Mouse (Mus musculus) embryonic facial prominence, embryonic 11.5 days (tissue): ENCODE results near the gene Snx29. TPM values are rescaled to one million over a fixed set of nuclear protein-coding genes. Genes with fewer than 3 reads are reported as not detected.

Experiments
- ATAC-seq: fragments of 200-750 bp; cut with Nextera tagmentation; replicated peaks from 2 replicates; pipeline ENCODE4 v1.8.0; 2017; ENCODE audit warnings: low read depth; ENCODE audit not compliant: insufficient number of reproducible peaks, low FRiP score, low TSS enrichment
- DNase-seq: peaks from one replicate; pipeline ENCODE4 v3.0.0-alpha.2; 2015; ENCODE audit warnings: low spot score
- H3K27ac ChIP-seq: fragments of 300-500 bp; sonication (generic); replicated peaks from 2 replicates; pipeline ENCODE4 v1.5.1; 2014; ENCODE audit warnings: mild to moderate bottlenecking, low read depth, low read length, control low read depth
- H3K27me3 ChIP-seq: fragments of 300-500 bp; sonication (generic); 2 replicates; pipeline ENCODE4 v1.6.1; 2014; ENCODE audit warnings: mild to moderate bottlenecking, low read length, moderate library complexity, mixed read lengths; ENCODE audit not compliant: control insufficient read depth, insufficient read depth
- H3K36me3 ChIP-seq: fragments of 300-500 bp; sonication (generic); replicated peaks from 2 replicates; pipeline ENCODE4 v1.6.1; 2014; ENCODE audit warnings: low read depth, mild to moderate bottlenecking, low read length, moderate library complexity, mixed read lengths; ENCODE audit not compliant: control insufficient read depth, insufficient read depth
- H3K4me1 ChIP-seq: fragments of 300-500 bp; sonication (generic); 2 replicates; pipeline ENCODE4 v1.6.1; 2014; ENCODE audit warnings: low read length, mixed read lengths; ENCODE audit not compliant: control insufficient read depth, insufficient read depth
- H3K4me2 ChIP-seq: fragments of 300-500 bp; sonication (generic); 2 replicates; pipeline ENCODE4 v1.6.1; 2014; ENCODE audit warnings: low read depth, mild to moderate bottlenecking, control low read depth, low read length, moderate library complexity
- H3K4me3 ChIP-seq: fragments of 300-500 bp; sonication (generic); 2 replicates; pipeline ENCODE4 v1.5.1; 2014; ENCODE audit warnings: low read depth, low read length, control low read depth
- H3K9ac ChIP-seq: fragments of 300-500 bp; sonication (generic); replicated peaks from 2 replicates; pipeline ENCODE4 v1.6.1; 2014; ENCODE audit warnings: mild to moderate bottlenecking, control low read depth, low read length
- H3K9me3 ChIP-seq: fragments of 300-500 bp; sonication (generic); replicated peaks from 2 replicates; pipeline ENCODE4 v1.6.1; 2016; ENCODE audit warnings: mild to moderate bottlenecking, low read length, inconsistent platforms, mixed read lengths; ENCODE audit not compliant: control insufficient read depth
- WGBS: fragments of 180-500 bp; shearing (Covaris S2); extraction: QIAGEN DNeasy Blood & Tissue Kit; methylation state at CpG from one replicate; pipeline ENCODE4 v1.1.7; 2014; 5-methylcytosine and 5-hydroxymethylcytosine counted together
- polyA plus RNA-seq: library from polyadenylated mRNA; unstranded; fragments of >200 nt; fragmentation: Nextera tagmentation; extraction: Ambion mirVana; gene quantifications from 2 replicates; pipeline ENCODE4 v1.2.1, GENCODE M21; 2014

Gene Snx29
- polyA plus RNA-seq, 1 experiment from 2014 or later = 7.0 TPM

DNA sequence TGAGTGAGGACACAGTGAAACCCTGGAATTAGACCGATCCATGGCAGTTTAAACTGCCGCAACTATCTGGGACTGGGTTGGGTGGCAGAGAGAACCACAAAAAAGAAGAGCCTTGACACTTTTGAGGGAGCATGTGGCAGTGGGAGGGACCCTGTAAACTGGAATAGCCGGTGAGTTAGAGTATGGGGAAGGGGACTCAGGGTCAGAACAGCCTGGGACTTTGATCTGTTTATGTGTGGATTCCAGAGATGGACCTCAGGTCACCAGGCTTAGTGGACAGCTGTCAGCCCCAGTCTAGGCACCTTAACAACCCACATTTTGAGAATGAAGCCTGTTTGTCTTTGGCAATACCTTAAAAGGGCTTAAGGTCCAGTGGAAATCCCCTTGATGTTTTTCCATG is 215.5 kb downstream of the Snx29 start:
- WGBS = 44% methylated on average over 3 of the region's 3 CpGs
- H3K9me3 ChIP-seq = no peaks in the 10 kb centered on the region
- no peak overlapping the region for H3K4me3 ChIP-seq
- H3K4me2 ChIP-seq = no peak overlapping the region
- no peaks in the 10 kb centered on the region for H3K4me1 ChIP-seq
- ATAC-seq (no peak), DNase-seq (peak; percentile 6)
- no peaks in the 10 kb centered on the region for H3K27me3 ChIP-seq
- H3K9ac ChIP-seq = no peak overlapping the region
- H3K27ac ChIP-seq = no peak overlapping the region
- no peaks in the 10 kb centered on the region for H3K36me3 ChIP-seq

DNA sequence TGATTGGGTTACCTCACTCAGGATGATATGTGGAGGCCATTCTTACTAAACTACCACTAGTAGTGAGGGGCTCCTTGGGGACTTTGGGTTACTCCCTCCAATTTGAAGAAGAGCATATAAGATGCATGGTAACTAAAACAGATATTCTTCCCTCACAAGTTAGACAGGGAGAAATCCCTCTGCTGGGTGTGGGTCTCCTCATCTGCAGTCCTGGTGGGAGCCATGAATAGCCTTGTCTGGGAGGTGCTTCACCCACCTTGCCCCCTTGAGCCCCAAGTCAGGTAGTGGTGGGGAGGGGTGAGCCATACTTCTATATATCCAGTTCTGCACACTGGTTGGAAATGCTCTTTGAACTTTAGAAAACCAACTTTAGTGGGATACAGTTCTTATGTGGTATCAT is 218.3 kb downstream of the Snx29 start:
- DNase-seq = no peak
- no peaks in the 10 kb centered on the region for H3K4me1 ChIP-seq
- no peak overlapping the region for H3K4me3 ChIP-seq
- H3K4me2 ChIP-seq = no peak overlapping the region
- H3K9me3 ChIP-seq = no peaks in the 10 kb centered on the region
- H3K27me3 ChIP-seq = no peaks in the 10 kb centered on the region
- no peak overlapping the region for H3K27ac ChIP-seq
- ATAC-seq = no peak
- H3K9ac ChIP-seq = no peak overlapping the region
- no peaks in the 10 kb centered on the region for H3K36me3 ChIP-seq

DNA sequence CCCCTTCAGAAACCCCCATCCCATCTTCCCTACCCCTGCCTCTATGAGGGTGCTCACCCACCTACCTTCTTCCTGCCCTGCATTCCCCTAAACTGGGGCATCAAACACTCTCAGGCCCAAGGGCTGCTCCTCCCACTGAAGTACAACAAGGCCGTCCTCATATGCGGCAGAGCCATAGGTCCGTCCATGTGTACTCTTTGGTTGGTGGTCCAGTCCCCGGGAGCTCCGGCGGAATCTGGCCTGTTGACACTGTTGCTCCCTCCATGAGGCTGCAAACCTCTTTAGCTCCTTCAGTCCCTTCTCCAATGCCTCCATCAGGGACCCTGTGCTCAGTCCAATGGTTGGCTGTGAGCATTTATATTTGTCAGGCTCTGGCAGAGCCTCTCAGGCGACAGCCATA is 219.1 kb downstream of the Snx29 start:
- no peaks in the 10 kb centered on the region for H3K9me3 ChIP-seq
- ATAC-seq (no peak), DNase-seq (no peak)
- H3K27me3 ChIP-seq = no peaks in the 10 kb centered on the region
- no peak overlapping the region for H3K27ac ChIP-seq
- H3K4me1 ChIP-seq = no peaks in the 10 kb centered on the region
- H3K36me3 ChIP-seq = no peaks in the 10 kb centered on the region
- 88% methylated on average over 7 of the region's 7 CpGs for WGBS
- no peak overlapping the region for H3K9ac ChIP-seq
- H3K4me2 ChIP-seq = no peak overlapping the region
- H3K4me3 ChIP-seq = no peak overlapping the region

DNA sequence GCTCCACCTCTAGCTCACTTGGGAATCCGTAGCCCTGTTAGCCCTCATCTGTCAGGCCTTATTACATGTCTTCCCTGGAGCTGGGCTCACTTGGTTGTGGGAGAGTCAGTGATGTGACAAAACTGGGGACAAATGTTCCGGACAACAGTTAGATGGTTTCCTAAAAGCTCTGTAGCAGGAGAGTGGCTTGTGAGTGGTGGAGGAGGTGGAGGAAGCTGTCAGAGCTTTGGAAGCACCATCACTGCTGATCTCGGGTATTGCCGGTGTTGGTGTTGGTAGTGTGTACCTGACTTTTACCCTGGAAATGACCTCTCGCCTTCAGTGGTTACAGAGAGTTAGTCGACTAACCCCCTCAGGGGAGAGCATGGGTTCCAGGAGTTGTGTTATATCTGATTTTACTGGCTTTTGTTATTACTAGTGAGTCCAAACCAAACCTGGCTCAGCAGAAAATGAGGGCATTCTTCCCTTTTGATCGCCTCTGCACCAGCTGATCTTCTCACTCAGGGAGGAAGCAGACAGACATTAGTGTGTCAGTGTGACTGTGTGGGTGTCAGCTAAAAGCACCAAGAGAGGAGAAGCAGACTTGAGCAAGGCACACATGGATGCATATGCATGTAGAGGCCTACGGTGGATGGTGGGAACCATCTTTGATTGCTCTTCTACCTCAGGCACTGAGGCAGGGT is 227.5 kb downstream of the Snx29 start:
- 88% methylated on average over 8 of the region's 8 CpGs for WGBS
- Histone ChIP-seq H3K27me3 (no peaks in the 10 kb centered on the region), H3K36me3 (no peaks in the 10 kb centered on the region), H3K9me3 (no peaks in the 10 kb centered on the region), H3K4me3 (no peak overlapping the region), H3K9ac (no peak overlapping the region), H3K4me2 (no peak overlapping the region), H3K4me1 (no peaks in the 10 kb centered on the region), H3K27ac (no peak overlapping the region)
- ATAC-seq (no peak), DNase-seq (no peak)

DNA sequence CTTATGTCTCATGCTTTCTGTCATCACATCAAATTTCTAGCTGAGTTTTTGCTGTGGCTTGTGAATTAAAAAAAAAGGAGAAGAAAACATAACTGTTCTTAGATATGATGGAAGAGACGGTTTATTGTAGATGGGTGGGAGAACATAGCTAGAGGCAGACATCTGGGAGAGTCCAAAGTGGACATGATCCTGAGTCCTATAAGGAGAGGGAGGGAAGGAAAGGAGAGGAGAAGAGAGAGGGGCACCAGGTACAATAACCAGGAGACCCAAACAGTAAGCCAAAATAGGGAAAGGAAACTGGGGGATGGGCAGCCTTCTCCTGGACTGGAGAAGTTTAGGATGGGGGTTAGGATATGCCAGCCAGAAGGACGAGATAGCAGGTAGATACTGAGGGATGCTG is 239.0 kb downstream of the Snx29 start:
- 88% methylated on average over 2 of the region's 2 CpGs for WGBS
- no peak for DNase-seq

DNA sequence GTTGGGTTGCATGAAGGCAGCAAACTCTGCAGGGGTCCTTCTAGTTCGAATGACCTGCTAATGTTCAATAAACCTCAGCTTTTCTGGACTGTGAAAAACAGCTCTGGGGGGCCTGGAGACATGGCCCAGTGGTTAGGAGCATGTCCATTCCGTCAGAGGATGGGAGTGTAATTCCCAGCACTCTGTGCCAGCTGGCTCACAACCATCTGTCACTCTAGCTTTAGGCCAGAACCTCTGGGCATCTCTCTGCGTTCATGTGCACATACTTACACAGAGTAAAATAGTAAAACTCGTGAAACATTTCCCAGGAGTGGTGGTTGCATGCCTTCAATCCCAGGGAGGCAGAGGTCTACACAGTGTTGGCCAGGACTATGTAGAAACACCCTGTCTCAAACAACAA is 241.1 kb downstream of the Snx29 start:
- Histone ChIP-seq H3K27ac (no peak overlapping the region), H3K9ac (no peak overlapping the region), H3K9me3 (no peaks in the 10 kb centered on the region), H3K4me2 (no peak overlapping the region), H3K4me1 (no peaks in the 10 kb centered on the region), H3K27me3 (no peaks in the 10 kb centered on the region), H3K4me3 (no peak overlapping the region), H3K36me3 (no peaks in the 10 kb centered on the region)
- ATAC-seq = no peak
- WGBS = 69% methylated on average over 4 of the region's 4 CpGs
- no peak for DNase-seq

More for the DNA sequence above, 239.0 kb downstream of the Snx29 start:
- no peak for ATAC-seq
- H3K36me3 ChIP-seq = no peaks in the 10 kb centered on the region
- H3K4me2 ChIP-seq = no peak overlapping the region
- H3K27ac ChIP-seq = no peak overlapping the region
- no peak overlapping the region for H3K4me3 ChIP-seq
- H3K9me3 ChIP-seq = no peaks in the 10 kb centered on the region
- H3K27me3 ChIP-seq = no peaks in the 10 kb centered on the region
- no peak overlapping the region for H3K9ac ChIP-seq
- H3K4me1 ChIP-seq = no peaks in the 10 kb centered on the region

DNA sequence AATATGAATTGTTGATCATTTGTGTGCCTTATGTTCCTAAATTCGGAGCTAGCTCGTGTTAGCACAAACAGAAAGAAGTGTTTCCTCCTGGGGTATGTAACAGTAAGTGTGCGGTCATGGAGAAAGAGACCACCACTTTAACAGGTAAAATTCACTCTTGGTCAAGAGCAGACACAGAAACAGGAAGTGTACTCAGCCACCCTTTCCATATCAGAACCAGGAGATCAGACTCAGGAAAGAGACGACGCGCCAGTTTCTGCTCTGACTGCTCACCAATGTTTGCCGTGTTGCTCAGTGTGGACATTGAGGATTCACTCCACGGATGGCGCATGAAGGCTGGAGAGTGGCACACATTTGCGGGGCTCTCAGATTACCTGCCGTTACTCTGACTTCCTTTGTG is 242.4 kb downstream of the Snx29 start:
- no peaks in the 10 kb centered on the region for H3K27me3 ChIP-seq
- DNase-seq = no peak
- H3K4me3 ChIP-seq = no peak overlapping the region
- H3K4me1 ChIP-seq = no peaks in the 10 kb centered on the region
- H3K9me3 ChIP-seq = no peaks in the 10 kb centered on the region
- no peak overlapping the region for H3K9ac ChIP-seq
- no peak for ATAC-seq
- H3K27ac ChIP-seq = no peak overlapping the region
- H3K4me2 ChIP-seq = no peak overlapping the region
- 82% methylated on average over 11 of the region's 11 CpGs for WGBS
- no peaks in the 10 kb centered on the region for H3K36me3 ChIP-seq

DNA sequence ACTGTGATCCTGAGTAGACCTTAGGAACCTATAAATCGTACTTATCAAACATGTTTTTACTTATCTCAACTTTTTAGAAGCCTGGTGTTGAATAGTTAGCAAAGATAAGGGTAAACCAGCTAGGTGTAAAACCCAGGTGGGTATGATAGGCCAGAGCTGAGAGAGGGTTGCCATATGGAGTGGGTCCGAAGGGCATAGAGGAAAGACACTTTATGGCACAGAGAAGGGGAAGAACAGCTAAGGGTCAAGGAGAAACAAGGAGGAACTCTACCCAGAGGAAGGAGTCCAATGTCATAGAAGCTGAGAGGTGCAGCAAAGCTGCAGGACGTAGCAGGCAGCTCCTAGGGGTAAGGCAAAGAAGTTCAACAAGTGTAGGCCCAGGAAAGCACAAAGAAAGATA is 244.9 kb downstream of the Snx29 start:
- ATAC-seq = no peak
- H3K4me3 ChIP-seq = no peak overlapping the region
- WGBS = 78% methylated on average over 3 of the region's 3 CpGs
- no peaks in the 10 kb centered on the region for H3K4me1 ChIP-seq
- H3K4me2 ChIP-seq = no peak overlapping the region
- no peak for DNase-seq
- H3K9ac ChIP-seq = no peak overlapping the region
- H3K27me3 ChIP-seq = no peaks in the 10 kb centered on the region
- H3K27ac ChIP-seq = no peak overlapping the region
- no peaks in the 10 kb centered on the region for H3K36me3 ChIP-seq
- H3K9me3 ChIP-seq = no peaks in the 10 kb centered on the region
